8 mouse cellular contexts compared by ENCODE assay signal in genomic region chr2:33659288-33659629, GRCm38 (mm10). TPM values are rescaled to one million over a fixed set of nuclear protein-coding genes. Genes with fewer than 3 reads are reported as not detected.
DNase-seq lines count a peak whose midpoint lies in the region; ATAC-seq lines count a peak whose summit lies in the region.

No protein-coding gene starts in this region.

- ATAC-seq in forebrain, embryonic 12.5 days (ENCODE audit: low FRiP score) = peak; percentile 71
- ATAC-seq in kidney, embryonic 16.5 days (ENCODE audit: low FRiP score, low TSS enrichment) = 0 out of 2 replicates have a peak, but pooled peaks have one; percentile 39

- 4% methylated on average over 7 of the region's 7 CpGs for WGBS in forebrain, embryonic 12.5 days
- 5% methylated on average over 7 of the region's 7 CpGs for WGBS in kidney, embryonic 16.5 days

- no peak overlapping the region for H3K9ac ChIP-seq in forebrain, embryonic 12.5 days
- H3K9ac ChIP-seq in kidney, embryonic 16.5 days (replicated peaks; ENCODE audit: low read length) = 0 out of 2 replicates have a peak overlapping the region, but pooled peaks have one; percentile 41

- H3K4me1 ChIP-seq in forebrain, embryonic 12.5 days = peaks cover 5% of the 10 kb centered on the region; the same call in 1 of the 2 replicates
- H3K4me1 ChIP-seq in kidney, embryonic 16.5 days (ENCODE audit: insufficient read depth, low read length) = peaks cover 3% of the 10 kb centered on the region; the same call in 1 of the 2 replicates

- H3K9me3 ChIP-seq in forebrain, embryonic 12.5 days = no peaks in the 10 kb centered on the region
- no peaks in the 10 kb centered on the region for H3K9me3 ChIP-seq in kidney, embryonic 16.5 days (ENCODE audit: low read length)

- no peaks in the 10 kb centered on the region for H3K27me3 ChIP-seq in forebrain, embryonic 12.5 days
- no peaks in the 10 kb centered on the region for H3K27me3 ChIP-seq in kidney, embryonic 16.5 days (ENCODE audit: insufficient read depth, low read length)

- peak overlapping the region; percentile 43 for H3K4me2 ChIP-seq in forebrain, embryonic 12.5 days
- H3K4me2 ChIP-seq in kidney, embryonic 16.5 days (replicated peaks; ENCODE audit: low read depth, low read length) = peak overlapping the region; percentile 55

- H3K4me3 ChIP-seq in forebrain, embryonic 12.5 days (replicated peaks) = 0 out of 2 replicates have a peak overlapping the region, but pooled peaks have one; percentile 11
- peak overlapping the region; percentile 37 for H3K4me3 ChIP-seq in kidney, embryonic 16.5 days (ENCODE audit: low read length)

- peak; percentile 15 for DNase-seq in kidney, adult 9 months
- no peak for DNase-seq in kidney, adult 18-20 months
- DNase-seq in lung, postnatal 4 days = peak; percentile 54 to 55
- DNase-seq in right cerebral cortex, postnatal 36 days (ENCODE audit: low spot score in 2 of 2) = no peak
- no peak for DNase-seq in layer of hippocampus, postnatal 36 days
- no peak for DNase-seq in gastrocnemius, postnatal 10 days

- H3K36me3 ChIP-seq in forebrain, embryonic 12.5 days (replicated peaks) = no peaks in the 10 kb centered on the region
- no peaks in the 10 kb centered on the region for H3K36me3 ChIP-seq in kidney, embryonic 16.5 days (ENCODE audit: insufficient read depth, low read length)

- no peak overlapping the region for H3K27ac ChIP-seq in forebrain, embryonic 12.5 days
- no peak overlapping the region for H3K27ac ChIP-seq in kidney, embryonic 16.5 days (ENCODE audit: low read length)

RNA-seq across cellular contexts. Expression of gene Lmx1b, which starts 18.9 kb away (rescaled TPM):
- polyA plus RNA-seq in forebrain, embryonic 12.5 days (2016; fragmentation: Nextera tagmentation; extraction: Ambion mirVana) = 0.84 and 0.91 TPM in 2 replicates
- polyA plus RNA-seq in kidney, embryonic 16.5 days (2015; fragmentation: Nextera tagmentation; extraction: Ambion mirVana) = 0.94 and 1.3 TPM in 2 replicates
- under 1 TPM; 0.07 to 0.18 TPM for total RNA-seq in layer of hippocampus, postnatal 36 days (2021)
- total RNA-seq in gastrocnemius, postnatal 10 days (2021) = under 1 TPM; 0.35 to 0.45 TPM

Comparison
In these comparisons a context has a peak if more than half of its experiments do, and no peak if none do; other contexts are left out.
1. DNase-seq: peak in kidney, adult 9 months (single experiment) and lung, postnatal 4 days (2 of 2); none in kidney, adult 18-20 months (single experiment), right cerebral cortex, postnatal 36 days (0 of 2), layer of hippocampus, postnatal 36 days (0 of 2) and gastrocnemius, postnatal 10 days (single experiment).